Comparison of ENCODE assay signal across 10 mouse cellular contexts in genomic region chr11:20571702-20572413, GRCm38 (mm10). TPM values are rescaled to one million over a fixed set of nuclear protein-coding genes. Genes with fewer than 3 reads are reported as not detected.
A peak's percentile ranks its signal among the peaks of the same experiment; 100 is the strongest.
DNase-seq lines count a peak whose midpoint lies in the region; ATAC-seq and TF ChIP-seq lines count a peak whose summit lies in the region.
"Had no signal": no experiment of that assay in that cellular context is flagged by ENCODE, and none has a peak within 500 bp of the region (broad histone marks: within the 10 kb centered on the region; RNA-seq: fewer than 3 reads in every experiment).

No protein-coding gene starts in this region.

- no peak overlapping the region for H3K4me3 ChIP-seq in gastrocnemius, adult 2 months
- H3K4me3 ChIP-seq: erythroblast, embryonic 14.5 days had no signal

- H3K27ac ChIP-seq in gastrocnemius, adult 2 months: no peak overlapping the region

- peak; percentile 14 for DNase-seq in gastrocnemius, postnatal 10 days
- no peak for DNase-seq in gastrocnemius, adult 2 months
- DNase-seq in retina, postnatal 1 day: peak; percentile 19
- DNase-seq in retina, embryonic 14.5 days (ENCODE audit: low spot score): no peak
- DNase-seq in layer of hippocampus, adult 9-11 months: peak; percentile 46
- peak; percentile 8 for DNase-seq in right cerebral cortex, postnatal 4 days
- DNase-seq in gastrocnemius, adult 8-10 months (ENCODE audit: low spot score in 2 of 2): no peak

- intact Hi-C loops in gastrocnemius, adult 2 months (cut with DNase I): no loop called here

- no peak for TF ChIP-seq CTCF in gastrocnemius, adult 2 months (IDR thresholded peaks at IDR 0.05)

- no peak for ATAC-seq in erythroid progenitor cell, adult 5-6 weeks (replicated peaks; ENCODE audit: low FRiP score, poor library complexity, severe bottlenecking)
- ATAC-seq: inflammation-experienced regulatory T-cells, adult 6 months had no signal

RNA-seq across cellular contexts. Expression of gene Sertad2, which starts 28.8 kb away (rescaled TPM):
- 10 to 100 TPM; 14.6 to 17.2 TPM for total RNA-seq in gastrocnemius, postnatal 10 days (2021)
- total RNA-seq in gastrocnemius, adult 2 months (2021): 10 to 100 TPM; 10.3 to 13.7 TPM
- 46.1 and 61.6 TPM in 2 replicates for total RNA-seq in erythroid progenitor cell, adult 5-6 weeks (2015; ENCODE audit: low replicate concordance)
- 53.1 and 54.3 TPM in 2 replicates for total RNA-seq in erythroid progenitor cell, adult 5-6 weeks (2017; ENCODE audit: low replicate concordance)
- 10 to 100 TPM; 11.8 to 13.3 (median 12.6) TPM for total RNA-seq in gastrocnemius, adult 8-10 months (2022)

Comparison
In these comparisons a context has a peak if more than half of its experiments do, and no peak if none do; other contexts are left out.
1. DNase-seq: peak in gastrocnemius, postnatal 10 days (single experiment), retina, postnatal 1 day (single experiment), layer of hippocampus, adult 9-11 months (single experiment) and right cerebral cortex, postnatal 4 days (single experiment); none in gastrocnemius, adult 2 months (single experiment), retina, embryonic 14.5 days (single experiment) and gastrocnemius, adult 8-10 months (0 of 2).